Comparison of ENCODE assay signal across 20 mouse cellular contexts in the genomic region with DNA sequence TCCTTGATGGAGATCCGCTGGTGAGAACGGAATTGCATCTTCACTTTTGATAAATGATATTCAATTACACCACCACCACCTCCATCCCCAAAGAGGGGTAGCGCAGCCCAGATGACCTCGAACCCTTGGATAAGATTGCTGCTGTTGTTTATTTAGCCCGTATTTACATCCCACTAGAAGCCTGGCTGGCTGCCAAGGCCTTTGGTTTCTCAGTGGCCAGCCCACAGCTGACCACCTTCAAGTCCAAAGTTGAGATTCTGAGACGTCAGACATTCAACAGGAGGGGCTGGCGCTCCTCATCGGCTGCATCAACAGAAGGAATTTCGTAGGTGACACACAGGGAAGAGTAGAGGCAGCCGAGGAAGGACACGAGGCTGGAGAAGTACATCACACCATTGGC. TPM values are rescaled to one million over a fixed set of nuclear protein-coding genes. Genes with fewer than 3 reads are reported as not detected.
DNase-seq lines count a peak whose midpoint lies in the region; ATAC-seq lines count a peak whose summit lies in the region.
"Had no signal": no experiment of that assay in that cellular context is flagged by ENCODE, and none has a peak within 500 bp of the region (broad histone marks: within the 10 kb centered on the region; RNA-seq: fewer than 3 reads in every experiment).

No protein-coding gene starts in this region.

- no peaks in the 10 kb centered on the region for H3K27me3 ChIP-seq in kidney, embryonic 16.5 days (ENCODE audit: insufficient read depth, low read length)
- no peaks in the 10 kb centered on the region for H3K27me3 ChIP-seq in kidney, embryonic 15.5 days
- H3K27me3 ChIP-seq: embryonic facial prominence, embryonic 12.5 days; forebrain, embryonic 15.5 days; heart, embryonic 13.5 days had no signal

- no peak for ATAC-seq in kidney, embryonic 16.5 days (ENCODE audit: low FRiP score, low TSS enrichment)
- ATAC-seq in kidney, embryonic 15.5 days (replicated peaks; ENCODE audit: low FRiP score) = no peak
- ATAC-seq: forebrain, embryonic 15.5 days had no signal

- no peak overlapping the region for H3K27ac ChIP-seq in kidney, embryonic 16.5 days (ENCODE audit: low read length)
- H3K27ac ChIP-seq in kidney, embryonic 15.5 days = no peak overlapping the region
- H3K27ac ChIP-seq: embryonic facial prominence, embryonic 12.5 days; forebrain, embryonic 15.5 days; heart, embryonic 13.5 days had no signal

- H3K4me1 ChIP-seq in kidney, embryonic 16.5 days (ENCODE audit: insufficient read depth, low read length) = peaks cover 5% of the 10 kb centered on the region; the same call in 1 of the 2 replicates
- peaks cover 16% of the 10 kb centered on the region; the same call in 1 of the 2 replicates for H3K4me1 ChIP-seq in kidney, embryonic 15.5 days
- H3K4me1 ChIP-seq: embryonic facial prominence, embryonic 12.5 days; forebrain, embryonic 15.5 days had no signal

- no peak overlapping the region for H3K9ac ChIP-seq in kidney, embryonic 16.5 days (replicated peaks; ENCODE audit: low read length)
- no peak overlapping the region for H3K9ac ChIP-seq in kidney, embryonic 15.5 days
- H3K9ac ChIP-seq: embryonic facial prominence, embryonic 12.5 days; forebrain, embryonic 15.5 days; heart, embryonic 13.5 days had no signal

- intact Hi-C loops in left cerebral cortex, postnatal 14 days (cut with DNase I) = loop anchor here (10.0 kb wide), 1 partner anchor 284 kb away; no protein-coding TSS in a partner anchor

- DNase-seq in kidney, adult 11 months = peak; percentile 44
- peak; percentile 77 for DNase-seq in kidney, postnatal 14 days
- DNase-seq in testis, postnatal 10 days (ENCODE audit: low spot score) = peak; percentile 71
- no peak for DNase-seq in testis, postnatal 14 days (ENCODE audit: low spot score)
- DNase-seq in left cerebral cortex, postnatal 14 days (ENCODE audit: low spot score in 2 of 2) = no peak
- DNase-seq: adrenal gland, postnatal 10 days; cerebellum, adult 11 months; cerebellum, adult 8-10 months; cerebellum, postnatal 14 days; gastrocnemius, postnatal 36 days; heart, adult 11 months had no signal

- no peak overlapping the region for H3K4me3 ChIP-seq in kidney, embryonic 16.5 days (ENCODE audit: low read length)
- H3K4me3 ChIP-seq in kidney, embryonic 15.5 days (replicated peaks) = no peak overlapping the region
- H3K4me3 ChIP-seq: embryonic facial prominence, embryonic 12.5 days; forebrain, embryonic 15.5 days; heart, embryonic 13.5 days had no signal

- H3K9me3 ChIP-seq in kidney, embryonic 16.5 days (ENCODE audit: low read length) = no peaks in the 10 kb centered on the region
- no peaks in the 10 kb centered on the region for H3K9me3 ChIP-seq in kidney, embryonic 15.5 days (replicated peaks)
- H3K9me3 ChIP-seq: embryonic facial prominence, embryonic 12.5 days; forebrain, embryonic 15.5 days; heart, embryonic 13.5 days had no signal

- no peak overlapping the region for H3K4me2 ChIP-seq in kidney, embryonic 16.5 days (replicated peaks; ENCODE audit: low read depth, low read length)
- no peak overlapping the region for H3K4me2 ChIP-seq in kidney, embryonic 15.5 days
- H3K4me2 ChIP-seq: embryonic facial prominence, embryonic 12.5 days; forebrain, embryonic 15.5 days; heart, embryonic 13.5 days had no signal

- no peaks in the 10 kb centered on the region for H3K36me3 ChIP-seq in kidney, embryonic 16.5 days (ENCODE audit: insufficient read depth, low read length)
- H3K36me3 ChIP-seq in kidney, embryonic 15.5 days = no peaks in the 10 kb centered on the region
- H3K36me3 ChIP-seq: embryonic facial prominence, embryonic 12.5 days; forebrain, embryonic 15.5 days; heart, embryonic 13.5 days had no signal

- 48% methylated on average over 11 of the region's 11 CpGs for WGBS in kidney, embryonic 16.5 days
- WGBS in kidney, embryonic 15.5 days = 53% methylated on average over 11 of the region's 11 CpGs

RNA-seq across cellular contexts. Expression of gene Slc45a1, which starts 22.7 kb away (rescaled TPM):
- polyA plus RNA-seq in kidney, embryonic 16.5 days (2015; fragmentation: Nextera tagmentation; extraction: Ambion mirVana) = 0.12 and 0.17 TPM in 2 replicates
- polyA plus RNA-seq in kidney, embryonic 15.5 days (2015; fragmentation: Nextera tagmentation; extraction: Ambion mirVana) = 0.28 and 0.30 TPM in 2 replicates
- total RNA-seq in left cerebral cortex, postnatal 14 days (2021) = 10 to 100 TPM; 50.7 to 52.5 TPM
- total RNA-seq: gastrocnemius, adult 8-10 months; gastrocnemius, postnatal 36 days; hematopoietic stem cell, adult 5-6 weeks; MEL had no signal
- polyA plus RNA-seq: heart, postnatal 0 days had no signal

Comparison
In these comparisons a context has a peak if more than half of its experiments do, and no peak if none do; other contexts are left out.
1. DNase-seq: peak in kidney, adult 11 months (single experiment), kidney, postnatal 14 days (single experiment) and testis, postnatal 10 days (single experiment); none in testis, postnatal 14 days (single experiment) and left cerebral cortex, postnatal 14 days (0 of 2).